Mouse (Mus musculus) c-Kit-positive CD71-negative TER-119-negative erythroid progenitor cells, embryonic 14.5 days (primary cell): Measurements from ENCODE around the gene Rad9a.

Experiments used
- DNase-seq: peaks from one replicate; pipeline ENCODE4 v3.0.0-alpha.2; 2013; ENCODE audit warnings: low read depth

Rad9a gene

DNA sequence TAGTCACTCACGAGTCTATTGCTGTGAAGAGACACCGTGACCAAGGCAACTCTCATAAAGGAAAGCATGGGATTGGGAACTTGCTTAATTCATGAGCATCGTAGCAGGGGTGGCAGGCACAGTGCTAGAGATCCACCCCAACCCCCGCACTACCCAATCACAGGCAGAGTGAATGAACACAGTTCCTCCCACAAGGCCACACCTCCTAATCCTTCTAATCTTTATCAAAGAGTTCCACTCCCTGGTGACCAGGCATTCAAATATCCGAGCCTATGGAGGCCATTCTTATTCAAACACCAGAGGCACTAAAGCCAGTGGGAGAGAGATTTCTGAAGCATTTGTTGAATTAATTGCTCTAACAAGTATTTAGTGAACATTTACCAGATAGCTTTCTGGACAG, 55.5 kb downstream of the Rad9a start:
- DNase-seq, result no peak
